Mouse (Mus musculus) liver (tissue): ENCODE data around the gene Ppm1h.
"Not testable (repeated sequence)": the region's sequence is repeated elsewhere in the genome, so short reads cannot be mapped to it uniquely, and the experiment has no call there.

ENCODE experiments used
- DNase-seq: peaks from one replicate; pipeline ENCODE4 v3.0.0-alpha.2; 2020; ENCODE audit warnings: mixed read lengths

Gene Ppm1h

GRCm38 (mm10) chr10:122900466-122900865, 221.9 kb downstream of the Ppm1h start:
- no peak for DNase-seq

GRCm38 (mm10) chr10:122901379-122901778, 222.8 kb downstream of the Ppm1h start:
- no peak for DNase-seq

GRCm38 (mm10) chr10:122909406-122910032, 231.0 kb downstream of the Ppm1h start:
- peak; percentile 41 for DNase-seq

- DNase-seq = no peak
Observed at GRCm38 (mm10) chr10:122910798-122911225, 232.2 kb downstream of the Ppm1h start.

- no peak for DNase-seq
Observed at GRCm38 (mm10) chr10:122911668-122912067, 233.1 kb downstream of the Ppm1h start.

GRCm38 (mm10) chr10:122912086-122912690, 233.6 kb downstream of the Ppm1h start:
- no peak for DNase-seq

GRCm38 (mm10) chr10:122912701-122913368, 234.3 kb downstream of the Ppm1h start:
- peak; percentile 60 for DNase-seq

- DNase-seq = no peak
Observed at GRCm38 (mm10) chr10:122913393-122913792, 234.8 kb downstream of the Ppm1h start.

GRCm38 (mm10) chr10:122915905-122916304, 237.3 kb downstream of the Ppm1h start:
- no peak for DNase-seq

- no peak for DNase-seq
Observed at GRCm38 (mm10) chr10:122917648-122918324, 239.2 kb downstream of the Ppm1h start.

GRCm38 (mm10) chr10:122918325-122918694, 239.7 kb downstream of the Ppm1h start:
- DNase-seq = no peak

GRCm38 (mm10) chr10:122918754-122919153, 240.2 kb downstream of the Ppm1h start:
- no peak for DNase-seq

- DNase-seq = no peak
Observed at GRCm38 (mm10) chr10:122919416-122919815, 240.9 kb downstream of the Ppm1h start.

GRCm38 (mm10) chr10:122920218-122920795, 241.7 kb downstream of the Ppm1h start:
- no peak for DNase-seq

- no peak for DNase-seq
Observed at GRCm38 (mm10) chr10:122922226-122922625, 243.7 kb downstream of the Ppm1h start.

GRCm38 (mm10) chr10:122924571-122924970, 246.0 kb downstream of the Ppm1h start:
- DNase-seq = not testable (repeated sequence)

GRCm38 (mm10) chr10:122926275-122926674, 247.7 kb downstream of the Ppm1h start:
- DNase-seq = no peak

- no peak for DNase-seq
Observed at GRCm38 (mm10) chr10:122930520-122930919, 252.0 kb downstream of the Ppm1h start.

GRCm38 (mm10) chr10:122931193-122931832, 252.8 kb downstream of the Ppm1h start:
- DNase-seq = peak; percentile 25

- DNase-seq = no peak
Observed at GRCm38 (mm10) chr10:122931851-122932550, 253.4 kb downstream of the Ppm1h start.

GRCm38 (mm10) chr10:122933053-122933838, 254.7 kb downstream of the Ppm1h start:
- no peak for DNase-seq
